Mouse (Mus musculus): ENCODE results near the gene Ift80.
"Not testable (repeated sequence)": the region's sequence is repeated elsewhere in the genome, so short reads cannot be mapped to it uniquely, and the experiment has no call there.

Gene Ift80

DNA sequence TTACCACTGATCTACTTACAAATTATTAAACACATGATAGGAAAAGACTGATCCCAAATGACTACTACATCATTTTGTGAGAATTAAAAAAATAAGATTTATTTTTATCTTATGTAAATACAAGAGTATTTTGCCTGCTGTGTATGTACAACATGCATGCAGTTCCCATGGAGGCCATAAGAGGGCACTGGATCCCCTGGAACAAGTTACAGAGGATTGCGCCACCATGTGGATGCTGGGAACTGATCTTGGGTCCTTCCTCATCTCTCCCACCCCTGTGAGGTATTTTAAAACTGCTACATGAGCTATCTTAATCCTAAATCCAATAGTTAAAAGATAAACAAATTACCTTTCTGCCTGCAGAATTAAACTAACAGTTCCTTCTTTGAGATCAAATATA lies 68.9 kb downstream of the Ift80 start:
- no peak for DNase-seq (ENCODE audit: low spot score in 2 of 2)

DNA sequence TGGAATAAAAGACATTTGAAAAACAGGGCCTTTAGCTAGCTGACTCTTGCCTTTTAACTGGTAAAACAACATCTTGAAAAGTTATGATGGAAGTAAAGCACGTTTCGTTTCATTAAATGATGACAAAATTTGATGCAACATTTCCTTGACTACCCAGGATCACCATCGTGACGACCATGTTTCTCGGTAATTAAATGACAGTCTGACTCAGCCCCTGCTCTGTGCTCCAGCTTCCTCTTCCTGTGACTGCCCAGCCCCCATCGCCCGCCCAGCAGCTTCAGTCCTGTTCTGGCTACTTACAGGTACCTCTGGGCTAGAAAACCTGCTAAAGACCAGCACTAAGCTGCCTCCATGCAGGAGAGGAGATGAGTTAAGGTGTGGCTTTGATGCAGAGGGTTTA lies 70.1 kb downstream of the Ift80 start:
- DNase-seq (ENCODE audit: low spot score in 2 of 2) = no peak

GRCm38 (mm10) chr3:68928619-68929018 lies 75.8 kb downstream of the Ift80 start:
- DNase-seq (ENCODE audit: low spot score in 2 of 2) = no peak

GRCm38 (mm10) chr3:68907509-68907908 lies 96.9 kb downstream of the Ift80 start:
- DNase-seq (ENCODE audit: low spot score in 2 of 2) = no peak

DNA sequence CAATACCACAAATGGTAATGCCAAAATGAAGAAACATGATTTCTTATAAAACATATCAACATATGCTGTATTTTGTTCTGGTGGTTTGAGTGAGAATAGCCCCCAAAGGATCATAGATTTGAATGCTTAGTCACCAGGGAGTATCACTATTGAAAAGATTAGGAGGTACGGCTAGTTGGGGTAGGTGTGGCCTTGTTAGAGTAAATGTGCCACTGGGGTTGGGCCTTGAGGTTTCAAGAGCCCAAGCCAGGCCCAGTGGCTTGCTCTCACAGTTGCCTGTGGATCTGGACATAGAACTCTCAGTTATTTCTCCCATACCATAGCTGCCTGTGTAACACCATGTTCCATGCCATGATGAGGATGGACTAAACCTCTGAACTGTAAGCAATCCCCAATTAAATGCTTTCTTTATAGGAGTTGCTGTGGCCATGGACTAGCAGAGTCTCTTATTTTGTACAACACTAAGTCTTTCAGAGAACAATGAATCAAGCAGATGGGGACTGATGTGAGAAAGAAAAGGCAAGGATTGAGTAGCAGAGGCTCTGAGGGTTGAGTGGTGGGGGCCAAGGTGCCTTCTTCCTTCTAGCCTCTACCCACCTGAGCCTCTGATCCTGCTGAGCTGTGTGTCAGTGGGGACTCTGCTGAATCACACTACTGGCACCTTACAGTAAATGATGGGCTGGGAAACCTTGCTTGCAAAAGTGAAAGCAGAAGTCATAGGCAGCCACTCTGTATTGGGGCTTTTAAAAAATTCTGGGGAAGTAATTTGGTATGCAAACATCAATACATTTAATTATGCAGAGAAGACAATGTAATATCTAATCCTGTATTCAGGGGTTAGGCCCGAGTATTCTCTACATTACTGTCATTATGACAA lies 99.2 kb downstream of the Ift80 start:
- no peak for DNase-seq (ENCODE audit: low spot score in 2 of 2)

GRCm38 (mm10) chr3:68902636-68903035 lies 101.7 kb downstream of the Ift80 start:
- DNase-seq (ENCODE audit: low spot score in 2 of 2) = not testable (repeated sequence)

GRCm38 (mm10) chr3:68897154-68897553 lies 107.2 kb downstream of the Ift80 start:
- no peak for DNase-seq (ENCODE audit: low spot score in 2 of 2)

DNA sequence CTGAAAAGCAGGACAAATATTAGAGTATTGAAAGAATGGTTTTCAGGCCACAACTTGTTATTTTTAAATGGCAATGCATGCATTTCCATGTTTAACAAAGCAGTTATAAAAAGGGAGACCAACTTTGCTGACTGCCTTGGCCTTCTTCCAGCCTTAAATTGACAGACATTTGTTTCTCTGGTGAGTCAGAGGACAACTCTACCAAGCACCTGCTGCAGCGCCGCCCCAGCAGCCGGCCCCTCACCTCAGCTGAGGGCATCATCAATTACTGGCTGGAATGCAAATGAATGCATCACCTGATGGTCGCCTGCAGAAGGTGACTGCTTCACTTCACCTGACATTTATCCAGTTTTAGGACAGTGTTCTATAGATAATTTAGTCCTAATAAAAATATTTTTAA lies 108.9 kb downstream of the Ift80 start:
- no peak for DNase-seq (ENCODE audit: low spot score in 2 of 2)

DNA sequence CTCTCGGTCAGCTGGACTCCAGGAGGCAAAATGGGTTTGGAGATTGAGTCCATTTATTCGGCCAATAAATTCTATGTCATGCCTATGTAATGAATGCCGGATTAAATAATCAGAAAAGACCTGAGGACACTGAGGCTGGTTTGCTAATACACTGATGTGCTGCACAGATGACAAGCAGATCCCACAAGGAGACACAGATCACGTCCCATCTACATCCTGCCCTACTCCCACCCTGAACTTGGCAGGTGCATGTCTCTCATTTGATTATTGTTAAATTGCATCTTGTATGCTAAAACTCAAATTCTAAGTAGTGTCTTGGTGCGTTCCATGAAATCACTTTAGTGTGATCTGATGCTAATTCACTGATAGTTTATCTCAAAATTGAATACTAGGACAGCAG lies 117.5 kb downstream of the Ift80 start:
- DNase-seq (ENCODE audit: low spot score in 2 of 2) = no peak

DNA sequence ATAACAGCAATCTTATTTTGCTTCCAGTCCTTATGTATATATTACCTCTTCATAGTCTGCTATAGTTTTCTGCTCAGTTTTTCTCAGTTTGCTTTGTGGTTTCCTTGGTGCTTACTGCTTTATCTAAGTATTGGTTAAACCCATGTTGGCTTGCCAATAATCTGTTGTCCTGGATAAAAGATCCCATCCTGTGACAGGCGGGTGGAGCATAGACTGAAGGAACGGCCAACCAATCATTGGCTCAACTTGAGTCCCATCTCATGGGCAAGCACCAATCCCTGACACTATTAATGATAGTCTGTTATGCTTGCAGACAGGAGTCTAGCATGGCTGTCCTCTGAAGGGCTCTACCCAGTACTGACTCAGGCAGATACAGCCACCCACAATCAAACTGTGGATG lies 130.3 kb downstream of the Ift80 start:
- DNase-seq (ENCODE audit: low spot score in 2 of 2) = no peak

- no peak for DNase-seq (ENCODE audit: low spot score in 2 of 2)
Measured at GRCm38 (mm10) chr3:68870568-68870950, 133.8 kb downstream of the Ift80 start.

GRCm38 (mm10) chr3:68869691-68870567 lies 134.4 kb downstream of the Ift80 start:
- DNase-seq (ENCODE audit: low spot score in 2 of 2) = peak; percentile 18 to 43

GRCm38 (mm10) chr3:68869211-68869690 lies 135.1 kb downstream of the Ift80 start, which contains the start of gene 1110032F04Rik:
TSS of gene 1110032F04Rik (plus strand) at chr3:68869586.
- peak; percentile 26 to 53 for DNase-seq (ENCODE audit: low spot score in 2 of 2)

GRCm38 (mm10) chr3:68852414-68852813 lies 152.0 kb downstream of the Ift80 start:
- peak in 1 of 2 experiments; percentile 15 for DNase-seq (ENCODE audit: low spot score in 2 of 2)

DNA sequence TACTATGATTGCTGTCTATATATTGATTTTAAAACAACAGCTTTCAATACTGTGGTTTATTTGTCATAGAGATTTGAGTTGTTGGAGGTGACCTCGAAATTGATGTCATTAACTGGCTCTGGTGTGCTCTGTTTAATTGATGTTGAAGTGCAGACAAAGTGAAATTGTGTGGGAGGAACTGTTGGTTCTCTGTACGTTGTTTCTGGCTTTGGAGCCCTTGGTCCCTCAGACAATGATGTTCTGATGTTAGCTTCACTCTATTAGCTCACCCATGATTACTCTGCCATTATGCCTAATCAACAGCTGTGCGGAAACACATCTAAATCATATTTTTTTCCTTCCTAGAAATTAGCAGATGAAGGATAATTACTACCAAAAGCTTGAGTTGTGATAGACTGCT lies 156.0 kb downstream of the Ift80 start:
- no peak for DNase-seq (ENCODE audit: low spot score in 2 of 2)

- DNase-seq (ENCODE audit: low spot score in 2 of 2) = no peak
Measured at GRCm38 (mm10) chr3:68844025-68844424, 160.3 kb downstream of the Ift80 start.

All from frontal cortex, postnatal 10 days (tissue).